Mouse (Mus musculus) hindbrain, embryonic 11.5 days (tissue): ENCODE measurements at regions not wholly inside any gene's neighbourhood (a gene's known extent, or its start where the extent isn't known, plus 50 kb on each side); places are given as distances from the start of the nearest gene placed in this dataset.

ENCODE experiments used
- ATAC-seq: fragments of 200-750 bp; cut with Nextera tagmentation; 2 replicates; pipeline ENCODE4 v1.8.0; 2017; ENCODE audit warnings: mild to moderate bottlenecking, moderate TSS enrichment, moderate library complexity; ENCODE audit not compliant: low FRiP score
- DNase-seq: peaks from one replicate; pipeline ENCODE4 v3.0.0-alpha.2; 2015; ENCODE audit warnings: low spot score
- H3K27ac ChIP-seq: fragments of 300-500 bp; sonication (generic); 2 replicates; pipeline ENCODE4 v1.5.1; 2014; ENCODE audit warnings: mild to moderate bottlenecking, low read depth, low read length
- H3K27me3 ChIP-seq: fragments of 300-500 bp; sonication (generic); 2 replicates; pipeline ENCODE4 v1.6.1; 2014; ENCODE audit warnings: mild to moderate bottlenecking, low read length, moderate library complexity, mixed read lengths; ENCODE audit not compliant: control insufficient read depth, insufficient read depth
- H3K36me3 ChIP-seq: fragments of 300-500 bp; sonication (generic); 2 replicates; pipeline ENCODE4 v1.6.1; 2014; ENCODE audit warnings: mild to moderate bottlenecking, low read length, moderate library complexity, mixed read lengths; ENCODE audit not compliant: control insufficient read depth, insufficient read depth
- H3K4me1 ChIP-seq: fragments of 300-500 bp; sonication (generic); replicated peaks from 2 replicates; pipeline ENCODE4 v1.6.1; 2014; ENCODE audit warnings: low read length, mixed read lengths; ENCODE audit not compliant: control insufficient read depth, insufficient read depth
- H3K4me2 ChIP-seq: fragments of 300-500 bp; sonication (generic); replicated peaks from 2 replicates; pipeline ENCODE4 v1.6.1; 2014; ENCODE audit warnings: mild to moderate bottlenecking, low read depth, low read length
- H3K4me3 ChIP-seq: fragments of 300-500 bp; sonication (generic); 2 replicates; pipeline ENCODE4 v1.5.1; 2014; ENCODE audit warnings: low read depth, low read length
- H3K9ac ChIP-seq: fragments of 300-500 bp; sonication (generic); 2 replicates; pipeline ENCODE4 v1.6.1; 2014; ENCODE audit warnings: low read depth, low read length
- H3K9me3 ChIP-seq: fragments of 300-500 bp; sonication (generic); 2 replicates; pipeline ENCODE4 v1.6.1; 2016; ENCODE audit warnings: low read length; ENCODE audit not compliant: control insufficient read depth
- WGBS: fragments of 180-500 bp; shearing (Covaris S2); extraction: QIAGEN DNeasy Blood & Tissue Kit; methylation state at CpG from one replicate; pipeline ENCODE4 v1.1.7; 2014; 5-methylcytosine and 5-hydroxymethylcytosine counted together

GRCm38 (mm10) chr11:57913801-57914560, 81.4 kb upstream of the Hand1 start:
- no peak for ATAC-seq
- H3K4me2 ChIP-seq = no peak overlapping the region
- no peaks in the 10 kb centered on the region for H3K27me3 ChIP-seq
- H3K4me3 ChIP-seq = no peak overlapping the region
- DNase-seq = no peak
- H3K4me1 ChIP-seq = no peaks in the 10 kb centered on the region
- H3K9ac ChIP-seq = no peak overlapping the region
- H3K9me3 ChIP-seq = no peaks in the 10 kb centered on the region
- WGBS = 79% methylated on average over 3 of the region's 3 CpGs
- no peaks in the 10 kb centered on the region for H3K36me3 ChIP-seq
- H3K27ac ChIP-seq = no peak overlapping the region

GRCm38 (mm10) chr11:57913020-57913699, 80.5 kb upstream of the Hand1 start:
- no peak for ATAC-seq
- Histone ChIP-seq H3K4me3 (no peak overlapping the region), H3K4me1 (no peaks in the 10 kb centered on the region), H3K9ac (no peak overlapping the region), H3K27ac (no peak overlapping the region), H3K9me3 (no peaks in the 10 kb centered on the region), H3K4me2 (no peak overlapping the region), H3K36me3 (no peaks in the 10 kb centered on the region), H3K27me3 (no peaks in the 10 kb centered on the region)
- DNase-seq = no peak
- WGBS = 59% methylated on average over 14 of the region's 14 CpGs

GRCm38 (mm10) chr11:57911698-57912283, 79.2 kb upstream of the Hand1 start:
- no peak overlapping the region for H3K4me3 ChIP-seq
- H3K27ac ChIP-seq = no peak overlapping the region
- H3K9ac ChIP-seq = no peak overlapping the region
- ATAC-seq (no peak), DNase-seq (no peak)
- H3K9me3 ChIP-seq = no peaks in the 10 kb centered on the region
- no peak overlapping the region for H3K4me2 ChIP-seq
- H3K36me3 ChIP-seq = no peaks in the 10 kb centered on the region
- WGBS = 43% methylated on average over 10 of the region's 10 CpGs
- no peaks in the 10 kb centered on the region for H3K27me3 ChIP-seq
- no peaks in the 10 kb centered on the region for H3K4me1 ChIP-seq

GRCm38 (mm10) chr11:57904216-57904615, 71.6 kb upstream of the Hand1 start:
- DNase-seq (no peak), ATAC-seq (no peak)
- Histone ChIP-seq H3K4me2 (no peak overlapping the region), H3K9me3 (no peaks in the 10 kb centered on the region), H3K27me3 (no peaks in the 10 kb centered on the region), H3K4me1 (no peaks in the 10 kb centered on the region), H3K4me3 (no peak overlapping the region), H3K9ac (no peak overlapping the region), H3K36me3 (no peaks in the 10 kb centered on the region), H3K27ac (no peak overlapping the region)
- 50% methylated on average over 9 of the region's 9 CpGs for WGBS

- Histone ChIP-seq H3K27me3 (no peaks in the 10 kb centered on the region), H3K4me2 (no peak overlapping the region), H3K36me3 (no peaks in the 10 kb centered on the region), H3K9me3 (no peaks in the 10 kb centered on the region), H3K4me1 (no peaks in the 10 kb centered on the region), H3K9ac (no peak overlapping the region), H3K4me3 (no peak overlapping the region), H3K27ac (no peak overlapping the region)
- ATAC-seq = no peak
- DNase-seq = no peak
- 66% methylated on average over 4 of the region's 4 CpGs for WGBS
Observed at GRCm38 (mm10) chr11:57899335-57899734, 66.7 kb upstream of the Hand1 start.

- ATAC-seq = no peak
- Histone ChIP-seq H3K4me2 (no peak overlapping the region), H3K4me1 (no peaks in the 10 kb centered on the region), H3K9ac (no peak overlapping the region), H3K36me3 (no peaks in the 10 kb centered on the region), H3K27me3 (no peaks in the 10 kb centered on the region), H3K27ac (no peak overlapping the region), H3K9me3 (no peaks in the 10 kb centered on the region), H3K4me3 (no peak overlapping the region)
- WGBS = 90% methylated on average over 1 of the region's 1 CpGs
- DNase-seq = no peak
Observed at GRCm38 (mm10) chr11:57895497-57895896, 62.9 kb upstream of the Hand1 start.

GRCm38 (mm10) chr11:57882736-57883635, 50.4 kb upstream of the Hand1 start:
- Histone ChIP-seq H3K27me3 (peaks cover 5% of the 10 kb centered on the region; the same call in 1 of the 2 replicates), H3K4me1 (0 out of 2 replicates have a peak, but pooled peaks cover 2% of the 10 kb centered on the region), H3K36me3 (no peaks in the 10 kb centered on the region), H3K4me2 (no peak overlapping the region), H3K4me3 (no peak overlapping the region), H3K9ac (no peak overlapping the region), H3K9me3 (no peaks in the 10 kb centered on the region), H3K27ac (no peak overlapping the region)
- WGBS = 77% methylated on average over 15 of the region's 15 CpGs
- DNase-seq (no peak), ATAC-seq (no peak)
